Mouse (Mus musculus): ENCODE results near the gene Car5b. TPM values are rescaled to one million over a fixed set of nuclear protein-coding genes. Genes with fewer than 3 reads are reported as not detected.

Car5b gene
- polyA plus RNA-seq, 1 experiment from 2014 or later = 1.7 TPM

- no peak for ATAC-seq (replicated peaks; ENCODE audit: low FRiP score)
- 86% methylated on average over 7 of the region's 7 CpGs for WGBS
These were observed 4.7 kb upstream of the Car5b start for GRCm38 (mm10) chrX:164032526-164032925.

GRCm38 (mm10) chrX:164015636-164016035, 12.2 kb downstream of the Car5b start:
- ATAC-seq (replicated peaks; ENCODE audit: low FRiP score) = no peak
- no peak overlapping the region for H3K4me2 ChIP-seq
- H3K36me3 ChIP-seq = no peaks in the 10 kb centered on the region
- no peaks in the 10 kb centered on the region for H3K9me3 ChIP-seq (replicated peaks)
- H3K27me3 ChIP-seq = peaks cover 16% of the 10 kb centered on the region
- H3K4me3 ChIP-seq (replicated peaks) = no peak overlapping the region
- H3K4me1 ChIP-seq = no peaks in the 10 kb centered on the region
- WGBS = 90% methylated on average over 3 of the region's 3 CpGs
- no peak overlapping the region for H3K27ac ChIP-seq
- H3K9ac ChIP-seq = no peak overlapping the region

More at GRCm38 (mm10) chrX:164032526-164032925, 4.7 kb upstream of the Car5b start:
- Histone ChIP-seq H3K4me1 (no peaks in the 10 kb centered on the region), H3K9me3 (replicated peaks) (no peaks in the 10 kb centered on the region), H3K27ac (no peak overlapping the region), H3K4me3 (replicated peaks) (no peak overlapping the region), H3K9ac (no peak overlapping the region), H3K4me2 (no peak overlapping the region), H3K27me3 (peaks cover 15% of the 10 kb centered on the region), H3K36me3 (no peaks in the 10 kb centered on the region)

- Histone ChIP-seq H3K9me3 (replicated peaks) (no peaks in the 10 kb centered on the region), H3K4me3 (replicated peaks) (no peak overlapping the region), H3K27me3 (peaks cover 15% of the 10 kb centered on the region), H3K27ac (no peak overlapping the region), H3K4me2 (no peak overlapping the region), H3K4me1 (no peaks in the 10 kb centered on the region), H3K9ac (no peak overlapping the region), H3K36me3 (no peaks in the 10 kb centered on the region)
- ATAC-seq (replicated peaks; ENCODE audit: low FRiP score) = no peak
- 77% methylated on average over 4 of the region's 4 CpGs for WGBS
These were observed 12.8 kb downstream of the Car5b start for GRCm38 (mm10) chrX:164014956-164015355.

- 64% methylated on average over 2 of the region's 2 CpGs for WGBS
- no peak for ATAC-seq (replicated peaks; ENCODE audit: low FRiP score)
These were observed 14.5 kb downstream of the Car5b start for GRCm38 (mm10) chrX:164013318-164013717.

GRCm38 (mm10) chrX:164004809-164005208, 23.0 kb downstream of the Car5b start:
- no peak for ATAC-seq (replicated peaks; ENCODE audit: low FRiP score)
- Histone ChIP-seq H3K36me3 (no peaks in the 10 kb centered on the region), H3K4me1 (no peaks in the 10 kb centered on the region), H3K27ac (no peak overlapping the region), H3K4me3 (replicated peaks) (no peak overlapping the region), H3K9ac (no peak overlapping the region), H3K27me3 (peaks cover 11% of the 10 kb centered on the region), H3K4me2 (no peak overlapping the region), H3K9me3 (replicated peaks) (no peaks in the 10 kb centered on the region)
- 39% methylated on average over 2 of the region's 2 CpGs for WGBS

More at GRCm38 (mm10) chrX:164013318-164013717, 14.5 kb downstream of the Car5b start:
- Histone ChIP-seq H3K27ac (no peak overlapping the region), H3K4me1 (no peaks in the 10 kb centered on the region), H3K9me3 (replicated peaks) (no peaks in the 10 kb centered on the region), H3K9ac (no peak overlapping the region), H3K36me3 (no peaks in the 10 kb centered on the region), H3K27me3 (peaks cover 14% of the 10 kb centered on the region), H3K4me3 (replicated peaks) (no peak overlapping the region), H3K4me2 (no peak overlapping the region)

GRCm38 (mm10) chrX:163999848-164000247, 27.9 kb downstream of the Car5b start:
- Histone ChIP-seq H3K27me3 (peaks cover 11% of the 10 kb centered on the region), H3K4me2 (no peak overlapping the region), H3K4me1 (no peaks in the 10 kb centered on the region), H3K36me3 (no peaks in the 10 kb centered on the region), H3K9ac (no peak overlapping the region), H3K9me3 (replicated peaks) (no peaks in the 10 kb centered on the region), H3K4me3 (replicated peaks) (no peak overlapping the region), H3K27ac (no peak overlapping the region)
- no peak for ATAC-seq (replicated peaks; ENCODE audit: low FRiP score)
- 78% methylated on average over 1 of the region's 1 CpGs for WGBS

- H3K36me3 ChIP-seq = no peaks in the 10 kb centered on the region
- H3K4me3 ChIP-seq (replicated peaks) = no peak overlapping the region
- no peak for ATAC-seq (replicated peaks; ENCODE audit: low FRiP score)
- H3K27me3 ChIP-seq = peaks cover 8% of the 10 kb centered on the region
- WGBS = 87% methylated on average over 3 of the region's 3 CpGs
- no peaks in the 10 kb centered on the region for H3K9me3 ChIP-seq (replicated peaks)
- no peak overlapping the region for H3K9ac ChIP-seq
- H3K27ac ChIP-seq = no peak overlapping the region
- no peak overlapping the region for H3K4me2 ChIP-seq
- no peaks in the 10 kb centered on the region for H3K4me1 ChIP-seq
These were observed 31.0 kb downstream of the Car5b start for GRCm38 (mm10) chrX:163996754-163997153.

GRCm38 (mm10) chrX:163987718-163988374, 40.0 kb downstream of the Car5b start:
- ATAC-seq (replicated peaks; ENCODE audit: low FRiP score) = no peak
- Histone ChIP-seq H3K9me3 (replicated peaks) (no peaks in the 10 kb centered on the region), H3K4me3 (replicated peaks) (no peak overlapping the region), H3K4me1 (no peaks in the 10 kb centered on the region), H3K36me3 (no peaks in the 10 kb centered on the region), H3K4me2 (no peak overlapping the region), H3K27me3 (peaks cover 10% of the 10 kb centered on the region), H3K27ac (no peak overlapping the region), H3K9ac (no peak overlapping the region)
- 55% methylated on average over 3 of the region's 3 CpGs for WGBS

GRCm38 (mm10) chrX:163982129-163982528, 45.7 kb downstream of the Car5b start:
- no peak overlapping the region for H3K4me3 ChIP-seq (replicated peaks)
- H3K4me1 ChIP-seq = no peaks in the 10 kb centered on the region
- peaks cover 19% of the 10 kb centered on the region for H3K27me3 ChIP-seq
- 82% methylated on average over 6 of the region's 6 CpGs for WGBS
- peaks cover 4% of the 10 kb centered on the region; the same call in 1 of the 2 replicates for H3K36me3 ChIP-seq
- no peak overlapping the region for H3K9ac ChIP-seq
- ATAC-seq (replicated peaks; ENCODE audit: low FRiP score) = no peak
- H3K4me2 ChIP-seq = no peak overlapping the region
- H3K27ac ChIP-seq = no peak overlapping the region
- H3K9me3 ChIP-seq (replicated peaks) = no peaks in the 10 kb centered on the region

GRCm38 (mm10) chrX:163981500-163981899, 46.3 kb downstream of the Car5b start:
- Histone ChIP-seq H3K27me3 (peaks cover 15% of the 10 kb centered on the region), H3K9me3 (replicated peaks) (no peaks in the 10 kb centered on the region), H3K4me2 (no peak overlapping the region), H3K36me3 (peaks cover 4% of the 10 kb centered on the region; the same call in 1 of the 2 replicates), H3K27ac (no peak overlapping the region), H3K9ac (no peak overlapping the region), H3K4me3 (replicated peaks) (no peak overlapping the region), H3K4me1 (no peaks in the 10 kb centered on the region)
- no peak for ATAC-seq (replicated peaks; ENCODE audit: low FRiP score)
- WGBS = 54% methylated on average over 4 of the region's 4 CpGs

- Histone ChIP-seq H3K4me2 (no peak overlapping the region), H3K9ac (no peak overlapping the region), H3K9me3 (replicated peaks) (no peaks in the 10 kb centered on the region), H3K27ac (no peak overlapping the region), H3K4me3 (replicated peaks) (no peak overlapping the region), H3K36me3 (peaks cover 4% of the 10 kb centered on the region; the same call in 1 of the 2 replicates), H3K4me1 (no peaks in the 10 kb centered on the region), H3K27me3 (peaks cover 15% of the 10 kb centered on the region)
- no peak for ATAC-seq (replicated peaks; ENCODE audit: low FRiP score)
- WGBS = 96% methylated on average over 1 of the region's 1 CpGs
These were observed 46.7 kb downstream of the Car5b start for GRCm38 (mm10) chrX:163981092-163981491.

- peak within 1 kb of the TSS; percentile 77 for H3K9ac ChIP-seq
- 25% methylated on average over 25 of the region's 29 CpGs for WGBS
- H3K4me2 ChIP-seq = peak within 1 kb of the TSS; percentile 59
- H3K36me3 ChIP-seq = peaks cover 24% of the 10 kb centered on the region
- peak within 1 kb of the TSS; percentile 71 for H3K4me3 ChIP-seq (replicated peaks)
- peak within 1 kb of the TSS; percentile 99 for H3K27ac ChIP-seq
- peaks cover 14% of the 10 kb centered on the region; the same call in 1 of the 2 replicates for H3K27me3 ChIP-seq
- H3K9me3 ChIP-seq (replicated peaks) = no peaks in the 10 kb centered on the region
- peaks cover 7% of the 10 kb centered on the region; the same call in 1 of the 2 replicates for H3K4me1 ChIP-seq
- ATAC-seq (replicated peaks; ENCODE audit: low FRiP score) = peak; percentile 97
These were observed 69.3 kb downstream of the Car5b start, which contains the start of gene Zrsr2 for GRCm38 (mm10) chrX:163958467-163958875. Gene Zrsr2, minus strand, starts transcription at chrX:163958661.
